Comparison of ENCODE assay signal across 8 mouse cellular contexts in the genomic region with DNA sequence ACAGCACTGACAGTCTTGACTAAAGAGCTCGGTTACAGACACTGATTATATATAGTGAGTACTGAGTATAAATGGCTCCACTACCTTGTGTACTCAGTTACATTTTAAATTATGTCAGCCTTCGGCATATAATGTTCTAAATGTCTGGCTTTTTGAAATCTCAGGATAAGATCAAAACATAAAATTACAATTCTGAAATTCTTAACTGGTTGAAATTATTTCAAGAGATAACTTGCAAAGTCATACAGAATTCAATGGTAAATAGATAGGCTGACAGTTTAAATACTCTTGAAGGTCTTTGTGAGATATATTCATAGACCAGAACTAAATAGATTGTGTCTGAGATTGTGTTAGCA. TPM values are rescaled to one million over a fixed set of nuclear protein-coding genes. Genes with fewer than 3 reads are reported as not detected.
DNase-seq lines count a peak whose midpoint lies in the region; ATAC-seq and TF ChIP-seq lines count a peak whose summit lies in the region.

No protein-coding gene starts in this region.

- peak overlapping the region; percentile 80 for H3K9ac ChIP-seq in hindbrain, embryonic 13.5 days
- peak overlapping the region; percentile 83 for H3K9ac ChIP-seq in midbrain, embryonic 13.5 days (replicated peaks)

- intact Hi-C loops in left cerebral cortex, postnatal 4 days (cut with DNase I) = no loop called here

- peak overlapping the region; percentile 78 for H3K4me3 ChIP-seq in kidney, adult 2 months (ENCODE audit: insufficient read depth, low read depth, low read length)
- H3K4me3 ChIP-seq in hindbrain, embryonic 13.5 days = peak overlapping the region; percentile 67
- H3K4me3 ChIP-seq in midbrain, embryonic 13.5 days (replicated peaks) = peak overlapping the region; percentile 67

- H3K9me3 ChIP-seq in hindbrain, embryonic 13.5 days = no peaks in the 10 kb centered on the region
- H3K9me3 ChIP-seq in midbrain, embryonic 13.5 days = no peaks in the 10 kb centered on the region

- no peak for TF ChIP-seq CTCF in kidney, adult 2 months (conservative IDR thresholded peaks at IDR 0.05; ENCODE audit: insufficient read depth, insufficient read length, low read depth, low read length)

- peaks cover 4% of the 10 kb centered on the region; the same call in 1 of the 2 replicates for H3K4me1 ChIP-seq in kidney, adult 2 months (ENCODE audit: control insufficient read depth, insufficient read depth, low read length)
- peaks cover 7% of the 10 kb centered on the region for H3K4me1 ChIP-seq in hindbrain, embryonic 13.5 days (replicated peaks)
- H3K4me1 ChIP-seq in midbrain, embryonic 13.5 days (replicated peaks) = peaks cover 11% of the 10 kb centered on the region; the same call in 1 of the 2 replicates

- WGBS in kidney, adult 2 months = 43% methylated on average over 2 of the region's 2 CpGs
- 54% methylated on average over 2 of the region's 2 CpGs for WGBS in hindbrain, embryonic 13.5 days
- 57% methylated on average over 2 of the region's 2 CpGs for WGBS in midbrain, embryonic 13.5 days

- peak overlapping the region; percentile 64 for H3K4me2 ChIP-seq in hindbrain, embryonic 13.5 days
- H3K4me2 ChIP-seq in midbrain, embryonic 13.5 days (replicated peaks) = peak overlapping the region; percentile 61

- no peak for TF ChIP-seq POLR2A in kidney, adult 2 months (IDR thresholded peaks at IDR 0.05; ENCODE audit: low read depth, low read length)

- H3K27ac ChIP-seq in kidney, adult 2 months (ENCODE audit: insufficient read depth, low read depth, low read length) = peak overlapping the region; percentile 98
- H3K27ac ChIP-seq in hindbrain, embryonic 13.5 days = peak overlapping the region; percentile 98
- peak overlapping the region; percentile 98 for H3K27ac ChIP-seq in midbrain, embryonic 13.5 days

- ATAC-seq in activated CD4-positive, CD25-positive, alpha-beta regulatory T cell, adult 4 months = peak; percentile 9
- ATAC-seq in hindbrain, embryonic 13.5 days (ENCODE audit: low FRiP score) = no peak
- no peak for ATAC-seq in midbrain, embryonic 13.5 days

- H3K36me3 ChIP-seq in kidney, adult 2 months (ENCODE audit: control insufficient read depth, insufficient read depth, low read length) = no peaks in the 10 kb centered on the region
- no peaks in the 10 kb centered on the region for H3K36me3 ChIP-seq in hindbrain, embryonic 13.5 days
- no peaks in the 10 kb centered on the region for H3K36me3 ChIP-seq in midbrain, embryonic 13.5 days

- DNase-seq in kidney, adult 2 months = no peak
- DNase-seq in kidney, adult 9 months = no peak
- no peak for DNase-seq in adipocyte (ENCODE audit: low spot score)
- DNase-seq in left cerebral cortex, postnatal 4 days = no peak
- no peak for DNase-seq in adrenal gland, postnatal 4 days (ENCODE audit: low spot score in 2 of 2)

- H3K27me3 ChIP-seq in kidney, adult 2 months (replicated peaks; ENCODE audit: control insufficient read depth, insufficient read depth, low read length) = no peaks in the 10 kb centered on the region
- H3K27me3 ChIP-seq in hindbrain, embryonic 13.5 days = no peaks in the 10 kb centered on the region
- no peaks in the 10 kb centered on the region for H3K27me3 ChIP-seq in midbrain, embryonic 13.5 days

RNA-seq across cellular contexts. Expression of gene Napepld, which starts 0.8 kb away (rescaled TPM):
- polyA plus RNA-seq in kidney, adult 2 months (2012; rRNA removed) = 4.3 and 5.1 TPM in 2 replicates
- 1 to 10 TPM; 2.4 to 4.3 TPM for polyA plus RNA-seq in activated CD4-positive, CD25-positive, alpha-beta regulatory T cell, adult 4 months (2017; shearing (Covaris generic))
- polyA plus RNA-seq in hindbrain, embryonic 13.5 days (2015; fragmentation: Nextera tagmentation; extraction: Ambion mirVana) = 2.1 TPM in 2 replicates
- 4.7 and 5.4 TPM in 2 replicates for polyA plus RNA-seq in midbrain, embryonic 13.5 days (2015; fragmentation: Nextera tagmentation; extraction: Ambion mirVana)
- 1 to 10 TPM; 2.3 to 2.8 TPM for total RNA-seq in left cerebral cortex, postnatal 4 days (2021)
- 10 to 100 TPM; 22.1 to 24.7 TPM for total RNA-seq in adrenal gland, postnatal 4 days (2021)

RNA-seq across cellular contexts. Expression of gene Pmpcb, which starts 35.0 kb away (rescaled TPM):
- 111 and 141 TPM in 2 replicates for polyA plus RNA-seq in kidney, adult 2 months (2012; rRNA removed)
- polyA plus RNA-seq in activated CD4-positive, CD25-positive, alpha-beta regulatory T cell, adult 4 months (2017; shearing (Covaris generic)) = 10 to 100 TPM; 69.6 to 84.4 TPM
- 79.5 and 81.3 TPM in 2 replicates for polyA plus RNA-seq in hindbrain, embryonic 13.5 days (2015; fragmentation: Nextera tagmentation; extraction: Ambion mirVana)
- 91.4 and 94.5 TPM in 2 replicates for polyA plus RNA-seq in midbrain, embryonic 13.5 days (2015; fragmentation: Nextera tagmentation; extraction: Ambion mirVana)
- 10 to 100 TPM; 66.9 to 73.3 TPM for total RNA-seq in left cerebral cortex, postnatal 4 days (2021)
- total RNA-seq in adrenal gland, postnatal 4 days (2021) = 100 to 1,000 TPM; 213 to 227 TPM

RNA-seq across cellular contexts. Expression of gene Armc10, which starts 56.4 kb away (rescaled TPM):
- 22.6 and 24.0 TPM in 2 replicates for polyA plus RNA-seq in kidney, adult 2 months (2012; rRNA removed)
- polyA plus RNA-seq in activated CD4-positive, CD25-positive, alpha-beta regulatory T cell, adult 4 months (2017; shearing (Covaris generic)) = 10 to 100 TPM; 32.4 to 36.9 TPM
- polyA plus RNA-seq in hindbrain, embryonic 13.5 days (2015; fragmentation: Nextera tagmentation; extraction: Ambion mirVana) = 63.1 and 68.4 TPM in 2 replicates
- 80.8 and 82.1 TPM in 2 replicates for polyA plus RNA-seq in midbrain, embryonic 13.5 days (2015; fragmentation: Nextera tagmentation; extraction: Ambion mirVana)
- 10 to 100 TPM; 48.4 to 58.1 TPM for total RNA-seq in left cerebral cortex, postnatal 4 days (2021)
- 10 to 100 TPM; 34.7 to 36.2 TPM for total RNA-seq in adrenal gland, postnatal 4 days (2021)

RNA-seq across cellular contexts. Expression of gene Fbxl13, which starts 56.6 kb away (rescaled TPM):
- 0.05 and 0.08 TPM in 2 replicates for polyA plus RNA-seq in kidney, adult 2 months (2012; rRNA removed)
- not detected for polyA plus RNA-seq in activated CD4-positive, CD25-positive, alpha-beta regulatory T cell, adult 4 months (2017; shearing (Covaris generic))
- polyA plus RNA-seq in hindbrain, embryonic 13.5 days (2015; fragmentation: Nextera tagmentation; extraction: Ambion mirVana) = 0.31 and 0.58 TPM in 2 replicates
- 0.30 and 0.50 TPM in 2 replicates for polyA plus RNA-seq in midbrain, embryonic 13.5 days (2015; fragmentation: Nextera tagmentation; extraction: Ambion mirVana)
- total RNA-seq in left cerebral cortex, postnatal 4 days (2021) = under 1 TPM; 0.26 to 0.36 TPM
- total RNA-seq in adrenal gland, postnatal 4 days (2021) = under 1 TPM; 0.20 to 0.25 TPM
